Mouse (Mus musculus) ES-Bruce4 (cell line): ENCODE measurements around the gene Mgat4a.

Experiments used
- CTCF ChIP-seq: IDR thresholded peaks from one replicate; pipeline ENCODE4 v1.8.1; 2011; ENCODE audit warnings: low read depth, low read length
- POLR2A ChIP-seq: IDR thresholded peaks from one replicate; pipeline ENCODE4 v1.8.1; 2011; ENCODE audit warnings: low read length; ENCODE audit not compliant: insufficient read depth

GRCm38 (mm10) chr1:37474634-37475190 is 66.1 kb downstream of the Mgat4a start:
- no peak for TF ChIP-seq POLR2A
- no peak for TF ChIP-seq CTCF
